Mouse (Mus musculus): Measurements from ENCODE around the gene Rgr. TPM values are rescaled to one million over a fixed set of nuclear protein-coding genes. Genes with fewer than 3 reads are reported as not detected.

The Rgr gene
- total RNA-seq (2023), result not detected

GRCm38 (mm10) chr14:37048914-37049410 is at the start of gene Rgr:
Gene Rgr (minus strand): TSS chr14:37048964.

GRCm38 (mm10) chr14:37097956-37098530 is 49.3 kb upstream of the Rgr start, which contains the start of gene Cdhr1:
Gene Cdhr1 (minus strand): TSS chr14:37098347.

GRCm38 (mm10) chr14:37067629-37068028 is 18.9 kb upstream of the Rgr start, which contains the start of gene Lrit2:
Gene Lrit2 (plus strand): TSS chr14:37067929.

Other genes starting within 250 kb of the Rgr start
- gene Ccser2, start 80.2 kb downstream of the Rgr start, total RNA-seq (2023), result 34.5 TPM
- not detected for gene Lrit1, start 5.9 kb upstream of the Rgr start, total RNA-seq (2023)
- not detected for gene Lrit2, start 19.0 kb upstream of the Rgr start, total RNA-seq (2023)
- gene Cdhr1, start 49.4 kb upstream of the Rgr start, total RNA-seq (2023), result 0.12 TPM
- not detected for gene 2610528A11Rik, start 65.1 kb upstream of the Rgr start, total RNA-seq (2023)
- gene Ghitm, start 86.3 kb upstream of the Rgr start, total RNA-seq (2023), result 163 TPM

Measured in CD4-positive naive resting alpha-beta T cell, adult 57 days (primary cell).